Mouse (Mus musculus): ENCODE data around the gene AW011738. TPM values are rescaled to one million over a fixed set of nuclear protein-coding genes. Genes with fewer than 3 reads are reported as not detected.

Gene AW011738
- 2.3 and 2.4 TPM in 2 replicates for polyA plus RNA-seq (2015; fragmentation: Nextera tagmentation; extraction: Ambion mirVana)

- H3K27ac ChIP-seq (ENCODE audit: low read length), result peak within 1 kb of the TSS; percentile 49
- peaks cover 9% of the 10 kb centered on the region for H3K27me3 ChIP-seq (ENCODE audit: control insufficient read depth, insufficient read depth, low read length)
- H3K9ac ChIP-seq (ENCODE audit: low read length), result peak within 1 kb of the TSS; percentile 82
- H3K4me1 ChIP-seq (ENCODE audit: control insufficient read depth, insufficient read depth, low read length), result peaks cover 12% of the 10 kb centered on the region; the same call in 1 of the 2 replicates
- H3K4me3 ChIP-seq (replicated peaks; ENCODE audit: low read length), result peak within 1 kb of the TSS; percentile 63
- H3K4me2 ChIP-seq (ENCODE audit: low read depth, low read length), result peak within 1 kb of the TSS; percentile 96
- no peaks in the 10 kb centered on the region for H3K9me3 ChIP-seq (replicated peaks; ENCODE audit: control insufficient read depth, low read length)
- under 1% methylated on average over 33 of the region's 39 CpGs for WGBS
- ATAC-seq (ENCODE audit: insufficient read depth, low FRiP score), result peak; percentile 82
- no peaks in the 10 kb centered on the region for H3K36me3 ChIP-seq (ENCODE audit: control insufficient read depth, insufficient read depth, low read length)
Observed at GRCm38 (mm10) chr4:156203001-156203412, at the start of gene AW011738. TSS of gene AW011738 (plus strand) at chr4:156203304.

- Histone ChIP-seq H3K27me3 (ENCODE audit: control insufficient read depth, insufficient read depth, low read length) (no peaks in the 10 kb centered on the region), H3K4me3 (replicated peaks; ENCODE audit: low read length) (no peak overlapping the region), H3K27ac (ENCODE audit: low read length) (no peak overlapping the region), H3K4me2 (ENCODE audit: low read depth, low read length) (no peak overlapping the region), H3K9me3 (replicated peaks; ENCODE audit: control insufficient read depth, low read length) (0 out of 2 replicates have a peak, but pooled peaks cover 5% of the 10 kb centered on the region), H3K36me3 (ENCODE audit: control insufficient read depth, insufficient read depth, low read length) (no peaks in the 10 kb centered on the region), H3K9ac (ENCODE audit: low read length) (no peak overlapping the region), H3K4me1 (ENCODE audit: control insufficient read depth, insufficient read depth, low read length) (no peaks in the 10 kb centered on the region)
- ATAC-seq (ENCODE audit: insufficient read depth, low FRiP score), result no peak
- WGBS, result 84% methylated on average over 3 of the region's 3 CpGs
Observed at GRCm38 (mm10) chr4:156154771-156155170, 48.3 kb upstream of the AW011738 start.

- H3K4me3 ChIP-seq (replicated peaks; ENCODE audit: low read length), result no peak overlapping the region
- peaks cover 40% of the 10 kb centered on the region for H3K36me3 ChIP-seq (ENCODE audit: control insufficient read depth, insufficient read depth, low read length)
- WGBS, result 90% methylated on average over 9 of the region's 9 CpGs
- no peaks in the 10 kb centered on the region for H3K4me1 ChIP-seq (ENCODE audit: control insufficient read depth, insufficient read depth, low read length)
- no peak overlapping the region for H3K4me2 ChIP-seq (ENCODE audit: low read depth, low read length)
- no peaks in the 10 kb centered on the region for H3K27me3 ChIP-seq (ENCODE audit: control insufficient read depth, insufficient read depth, low read length)
- peaks cover 13% of the 10 kb centered on the region for H3K9me3 ChIP-seq (replicated peaks; ENCODE audit: control insufficient read depth, low read length)
- H3K27ac ChIP-seq (ENCODE audit: low read length), result no peak overlapping the region
- no peak for ATAC-seq (ENCODE audit: insufficient read depth, low FRiP score)
- no peak overlapping the region for H3K9ac ChIP-seq (ENCODE audit: low read length)
Observed at GRCm38 (mm10) chr4:156166477-156166876, 36.6 kb upstream of the AW011738 start.

DNA sequence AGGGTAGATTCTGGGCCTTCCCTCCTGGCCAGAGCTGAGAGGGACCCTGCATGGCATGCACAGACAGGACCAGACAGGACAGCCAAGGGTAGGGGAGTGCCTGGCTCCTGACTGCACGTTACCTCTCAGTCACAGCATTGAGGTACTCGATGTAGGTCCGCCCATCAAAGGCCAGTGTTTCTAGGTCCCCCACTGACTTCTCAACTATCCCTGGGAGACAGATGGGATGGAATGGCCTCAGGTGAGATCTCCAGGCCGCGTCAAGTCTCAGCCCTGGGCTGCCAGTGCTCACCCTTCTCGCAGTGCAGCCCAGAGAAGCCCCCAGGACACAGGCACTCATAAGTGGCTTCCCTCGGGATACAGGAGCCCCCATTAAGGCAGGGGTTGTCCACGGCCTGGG, 34.5 kb upstream of the AW011738 start:
- peaks cover 50% of the 10 kb centered on the region for H3K36me3 ChIP-seq (ENCODE audit: control insufficient read depth, insufficient read depth, low read length)
- no peaks in the 10 kb centered on the region for H3K27me3 ChIP-seq (ENCODE audit: control insufficient read depth, insufficient read depth, low read length)
- WGBS, result 91% methylated on average over 8 of the region's 8 CpGs
- no peaks in the 10 kb centered on the region for H3K4me1 ChIP-seq (ENCODE audit: control insufficient read depth, insufficient read depth, low read length)
- H3K27ac ChIP-seq (ENCODE audit: low read length), result no peak overlapping the region
- no peak for ATAC-seq (ENCODE audit: insufficient read depth, low FRiP score)
- H3K4me2 ChIP-seq (ENCODE audit: low read depth, low read length), result no peak overlapping the region
- no peak overlapping the region for H3K4me3 ChIP-seq (replicated peaks; ENCODE audit: low read length)
- no peak overlapping the region for H3K9ac ChIP-seq (ENCODE audit: low read length)
- no peaks in the 10 kb centered on the region for H3K9me3 ChIP-seq (replicated peaks; ENCODE audit: control insufficient read depth, low read length)

DNA sequence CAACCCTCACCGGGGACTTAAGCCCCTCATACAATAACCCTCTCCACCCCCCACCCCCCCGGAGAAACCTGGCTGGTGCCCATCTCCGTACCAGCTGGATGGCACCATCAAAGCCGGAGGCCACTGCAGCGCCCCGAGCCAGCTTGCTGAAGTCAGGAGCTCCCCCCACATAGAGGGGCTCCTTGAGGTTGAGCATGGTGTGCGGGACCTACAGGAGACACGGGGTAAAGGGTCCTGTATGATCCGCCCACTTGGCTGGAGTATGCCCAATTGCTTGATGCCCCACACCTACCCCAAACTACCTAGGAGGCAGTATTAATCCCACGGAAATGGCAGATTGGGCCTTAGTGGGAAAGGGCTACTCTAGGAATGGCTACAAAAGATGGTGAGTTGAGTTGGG, 34.0 kb upstream of the AW011738 start:
- WGBS, result 95% methylated on average over 10 of the region's 10 CpGs
- H3K36me3 ChIP-seq (ENCODE audit: control insufficient read depth, insufficient read depth, low read length), result peaks cover 48% of the 10 kb centered on the region

DNA sequence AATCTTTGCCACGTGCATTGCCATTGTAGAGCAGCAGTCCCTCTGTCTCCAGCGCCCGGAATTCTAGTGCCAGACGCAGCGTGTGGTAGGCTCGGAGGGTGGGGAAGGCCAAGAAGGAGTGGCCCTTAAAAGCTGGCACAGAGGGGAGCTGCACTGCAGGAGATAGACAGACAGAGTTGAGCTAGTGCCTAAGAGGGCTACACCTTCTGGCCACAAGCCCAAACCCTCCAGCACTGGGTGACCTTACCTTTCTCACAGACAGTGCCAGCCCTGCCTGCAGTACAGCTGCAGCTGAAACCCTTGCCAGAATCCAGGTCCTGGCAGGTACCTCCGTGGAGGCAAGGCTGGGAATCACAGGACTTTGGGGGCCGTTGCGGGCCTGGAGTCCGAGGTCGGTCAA, 31.3 kb upstream of the AW011738 start:
- 92% methylated on average over 11 of the region's 11 CpGs for WGBS
- no peak for ATAC-seq (ENCODE audit: insufficient read depth, low FRiP score)
- peaks cover 52% of the 10 kb centered on the region for H3K36me3 ChIP-seq (ENCODE audit: control insufficient read depth, insufficient read depth, low read length)
- no peak overlapping the region for H3K4me2 ChIP-seq (ENCODE audit: low read depth, low read length)
- H3K9me3 ChIP-seq (replicated peaks; ENCODE audit: control insufficient read depth, low read length), result no peaks in the 10 kb centered on the region
- H3K27ac ChIP-seq (ENCODE audit: low read length), result no peak overlapping the region
- no peak overlapping the region for H3K9ac ChIP-seq (ENCODE audit: low read length)
- no peak overlapping the region for H3K4me3 ChIP-seq (replicated peaks; ENCODE audit: low read length)
- H3K4me1 ChIP-seq (ENCODE audit: control insufficient read depth, insufficient read depth, low read length), result no peaks in the 10 kb centered on the region
- no peaks in the 10 kb centered on the region for H3K27me3 ChIP-seq (ENCODE audit: control insufficient read depth, insufficient read depth, low read length)

More for the DNA sequence above, 34.0 kb upstream of the AW011738 start:
- H3K4me2 ChIP-seq (ENCODE audit: low read depth, low read length), result no peak overlapping the region
- H3K27me3 ChIP-seq (ENCODE audit: control insufficient read depth, insufficient read depth, low read length), result no peaks in the 10 kb centered on the region
- no peaks in the 10 kb centered on the region for H3K4me1 ChIP-seq (ENCODE audit: control insufficient read depth, insufficient read depth, low read length)
- H3K27ac ChIP-seq (ENCODE audit: low read length), result no peak overlapping the region
- no peak overlapping the region for H3K9ac ChIP-seq (ENCODE audit: low read length)
- no peaks in the 10 kb centered on the region for H3K9me3 ChIP-seq (replicated peaks; ENCODE audit: control insufficient read depth, low read length)
- no peak for ATAC-seq (ENCODE audit: insufficient read depth, low FRiP score)
- H3K4me3 ChIP-seq (replicated peaks; ENCODE audit: low read length), result no peak overlapping the region

- Histone ChIP-seq H3K9me3 (replicated peaks; ENCODE audit: control insufficient read depth, low read length) (no peaks in the 10 kb centered on the region), H3K36me3 (ENCODE audit: control insufficient read depth, insufficient read depth, low read length) (peaks cover 33% of the 10 kb centered on the region), H3K27ac (ENCODE audit: low read length) (no peak overlapping the region), H3K4me3 (replicated peaks; ENCODE audit: low read length) (no peak overlapping the region), H3K27me3 (ENCODE audit: control insufficient read depth, insufficient read depth, low read length) (no peaks in the 10 kb centered on the region), H3K4me2 (ENCODE audit: low read depth, low read length) (no peak overlapping the region), H3K9ac (ENCODE audit: low read length) (no peak overlapping the region), H3K4me1 (ENCODE audit: control insufficient read depth, insufficient read depth, low read length) (no peaks in the 10 kb centered on the region)
- ATAC-seq (ENCODE audit: insufficient read depth, low FRiP score), result no peak
- 90% methylated on average over 9 of the region's 9 CpGs for WGBS
Observed at GRCm38 (mm10) chr4:156177630-156178029, 25.5 kb upstream of the AW011738 start.

DNA sequence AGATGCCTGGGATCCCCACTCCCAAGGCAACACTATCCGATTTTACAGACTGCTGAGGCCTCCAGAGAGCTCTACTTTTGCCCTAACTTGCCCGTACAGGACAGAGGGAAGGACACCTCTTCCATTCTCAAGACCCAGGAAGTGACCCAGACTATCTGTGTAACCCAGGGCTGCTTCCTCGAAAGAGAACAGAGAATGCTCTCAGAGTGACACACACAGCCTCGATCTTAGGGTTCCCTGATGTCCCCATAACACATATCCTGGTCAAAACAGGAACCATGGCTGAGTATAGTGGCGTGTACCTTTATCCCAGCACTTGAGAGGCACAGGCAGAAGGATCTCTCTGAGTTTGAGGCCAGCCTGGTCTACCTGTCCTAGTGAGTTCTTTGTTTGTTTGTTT, 19.4 kb upstream of the AW011738 start:
- Histone ChIP-seq H3K4me1 (ENCODE audit: control insufficient read depth, insufficient read depth, low read length) (peaks cover 12% of the 10 kb centered on the region), H3K4me3 (replicated peaks; ENCODE audit: low read length) (no peak overlapping the region), H3K27me3 (ENCODE audit: control insufficient read depth, insufficient read depth, low read length) (no peaks in the 10 kb centered on the region), H3K36me3 (ENCODE audit: control insufficient read depth, insufficient read depth, low read length) (peaks cover 7% of the 10 kb centered on the region), H3K4me2 (ENCODE audit: low read depth, low read length) (no peak overlapping the region), H3K27ac (ENCODE audit: low read length) (no peak overlapping the region), H3K9me3 (replicated peaks; ENCODE audit: control insufficient read depth, low read length) (no peaks in the 10 kb centered on the region), H3K9ac (ENCODE audit: low read length) (no peak overlapping the region)
- ATAC-seq (ENCODE audit: insufficient read depth, low FRiP score), result no peak
- 82% methylated on average over 5 of the region's 5 CpGs for WGBS

GRCm38 (mm10) chr4:156184291-156184954, 18.7 kb upstream of the AW011738 start:
- H3K4me2 ChIP-seq (ENCODE audit: low read depth, low read length), result no peak overlapping the region
- H3K27me3 ChIP-seq (ENCODE audit: control insufficient read depth, insufficient read depth, low read length), result no peaks in the 10 kb centered on the region
- H3K27ac ChIP-seq (ENCODE audit: low read length), result no peak overlapping the region
- H3K9me3 ChIP-seq (replicated peaks; ENCODE audit: control insufficient read depth, low read length), result no peaks in the 10 kb centered on the region
- no peak overlapping the region for H3K9ac ChIP-seq (ENCODE audit: low read length)
- WGBS, result 81% methylated on average over 7 of the region's 7 CpGs
- no peak for ATAC-seq (ENCODE audit: insufficient read depth, low FRiP score)
- peaks cover 19% of the 10 kb centered on the region for H3K4me1 ChIP-seq (ENCODE audit: control insufficient read depth, insufficient read depth, low read length)
- H3K36me3 ChIP-seq (ENCODE audit: control insufficient read depth, insufficient read depth, low read length), result peaks cover under 1% of the 10 kb centered on the region; the same call in 1 of the 2 replicates
- H3K4me3 ChIP-seq (replicated peaks; ENCODE audit: low read length), result no peak overlapping the region
